Mouse (Mus musculus): Measurements from ENCODE around the gene Exoc3l.

The Exoc3l gene

DNA sequence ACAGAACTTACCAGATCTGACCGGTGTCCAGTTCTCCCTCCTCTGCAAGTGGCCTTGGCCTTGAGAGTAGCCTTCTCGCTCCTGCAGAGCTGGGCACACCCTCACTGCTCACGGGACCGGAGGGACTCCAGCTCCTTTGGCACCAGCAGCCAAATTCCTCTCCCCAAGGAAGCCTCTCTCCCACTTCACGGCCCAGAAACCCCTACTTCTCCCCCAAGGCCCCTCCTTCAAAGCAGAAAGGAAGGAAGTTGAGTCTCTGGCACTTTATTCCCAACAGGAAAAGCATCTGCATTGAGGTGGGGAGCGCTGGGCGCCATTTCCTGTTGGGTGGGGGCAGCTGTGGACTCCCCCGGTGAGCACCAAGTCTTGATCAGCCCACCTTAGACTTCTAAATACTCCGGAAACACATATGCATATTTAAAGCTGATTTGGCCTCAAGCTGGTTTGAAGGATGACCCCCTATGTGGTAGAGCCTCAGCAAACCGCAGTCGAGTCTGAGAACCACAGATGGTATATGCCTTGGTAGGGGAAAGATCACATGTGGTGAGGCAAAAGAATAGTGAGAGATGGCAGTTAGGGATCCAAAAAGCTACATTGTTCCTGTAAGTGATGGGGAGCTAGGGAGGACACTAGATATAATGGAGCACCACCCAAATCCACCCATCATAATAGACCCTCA, at the start of gene Exoc3l:
Exoc3l (minus strand) TSS at position 207 of the 679 bp plus-strand sequence.
- peak in 1 of 2 experiments; percentile 40 for DNase-seq (ENCODE audit: low spot score in 2 of 2)

DNA sequence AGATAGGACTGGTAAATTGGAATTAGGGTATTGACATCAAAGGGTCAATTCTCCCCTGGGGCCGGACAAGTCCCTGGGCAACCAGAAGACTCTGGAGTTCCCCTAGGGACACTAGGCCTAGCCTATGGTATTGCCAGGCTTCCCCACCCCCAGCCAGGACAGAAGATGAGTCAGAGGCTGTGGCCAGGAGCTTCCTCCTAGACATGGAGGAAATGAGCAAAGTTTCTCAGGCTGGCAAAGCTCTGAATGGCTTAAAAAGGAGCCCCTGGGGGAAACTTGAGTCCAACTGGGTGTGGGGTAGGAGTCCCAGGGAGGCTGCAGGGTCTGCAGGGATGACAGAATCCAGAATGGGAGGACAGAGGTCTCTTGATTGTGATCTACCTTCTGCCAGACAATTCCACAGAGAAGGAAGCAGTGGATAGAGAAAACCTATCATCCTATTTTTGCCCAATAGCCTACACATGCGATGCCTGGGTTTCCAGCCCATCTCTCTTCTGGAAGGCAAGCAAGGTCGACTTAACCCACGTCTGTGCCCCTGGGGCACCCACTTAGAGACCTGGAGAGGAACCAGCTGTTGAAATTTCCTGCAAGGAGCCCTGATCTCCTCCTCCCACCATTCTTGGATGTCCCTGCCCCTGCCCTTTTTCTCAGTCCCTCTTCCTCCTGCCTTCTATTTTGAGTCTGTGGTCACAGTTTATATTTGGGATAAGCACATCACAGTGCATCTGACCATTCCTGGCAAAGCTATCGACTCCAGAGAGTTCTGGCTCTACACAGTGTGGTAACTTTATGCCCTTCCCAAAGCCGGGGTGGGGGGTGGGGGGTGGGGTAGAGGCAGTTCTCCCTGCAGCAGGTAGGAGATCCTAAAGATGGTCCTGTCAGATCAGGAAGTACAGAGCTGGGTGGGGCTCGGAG, 49.4 kb upstream of the Exoc3l start:
- DNase-seq (ENCODE audit: low spot score in 2 of 2), result no peak

DNA sequence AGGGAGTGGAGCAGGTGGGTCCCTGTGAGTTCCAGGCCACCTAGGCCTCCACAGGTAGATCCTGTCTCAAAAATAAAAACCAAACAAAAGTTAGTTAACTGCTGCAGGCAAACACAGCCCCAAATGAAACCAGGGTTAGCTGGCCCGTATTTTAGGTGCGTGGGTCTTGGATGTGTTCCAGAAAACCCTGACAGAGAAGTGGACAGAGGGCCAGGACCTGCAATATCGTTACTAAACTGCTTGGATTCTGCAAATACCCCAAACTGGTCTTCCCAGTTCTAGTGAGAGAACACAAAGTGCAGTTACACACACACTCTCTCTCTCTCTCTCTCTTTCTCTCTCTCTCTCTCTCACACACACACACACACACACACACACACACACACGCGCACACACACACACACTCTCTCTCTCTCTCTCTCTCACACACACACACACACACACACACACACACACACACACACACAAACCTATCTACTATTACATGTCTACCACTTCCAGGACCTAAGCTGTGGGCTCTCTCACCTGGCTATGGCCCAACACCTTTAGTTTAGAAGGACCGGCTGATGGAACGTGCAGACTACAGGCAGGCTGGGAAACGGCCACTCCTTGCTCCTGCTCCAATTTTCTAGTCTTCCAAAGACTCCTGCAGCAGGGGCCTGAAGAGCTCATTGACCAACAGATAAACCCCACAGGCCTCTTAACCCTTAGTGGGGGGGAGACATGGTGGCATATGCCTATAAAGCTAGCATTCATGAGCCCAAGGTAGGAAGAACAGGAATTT, 48.1 kb upstream of the Exoc3l start:
- DNase-seq (ENCODE audit: low spot score in 2 of 2), result no peak

DNA sequence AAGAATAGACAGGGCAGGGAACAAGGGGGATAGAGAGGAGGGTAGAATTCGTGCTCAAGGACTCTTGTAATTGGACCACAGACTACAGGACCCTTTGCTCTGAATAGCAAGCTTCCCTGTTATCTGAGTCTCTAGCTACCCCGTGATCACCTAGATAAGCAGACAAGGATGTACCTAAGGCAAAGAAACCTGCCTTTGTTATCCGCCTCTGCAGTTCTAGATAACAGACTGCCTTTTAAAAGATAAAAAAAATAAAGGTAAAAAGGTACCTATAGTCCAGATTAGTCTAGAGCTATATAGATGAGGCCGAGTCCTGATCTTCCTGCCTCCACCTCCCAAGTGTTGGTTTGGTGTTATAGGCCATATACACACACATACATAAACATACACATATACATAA, 46.9 kb upstream of the Exoc3l start:
- DNase-seq (ENCODE audit: low spot score in 2 of 2), result no peak

DNA sequence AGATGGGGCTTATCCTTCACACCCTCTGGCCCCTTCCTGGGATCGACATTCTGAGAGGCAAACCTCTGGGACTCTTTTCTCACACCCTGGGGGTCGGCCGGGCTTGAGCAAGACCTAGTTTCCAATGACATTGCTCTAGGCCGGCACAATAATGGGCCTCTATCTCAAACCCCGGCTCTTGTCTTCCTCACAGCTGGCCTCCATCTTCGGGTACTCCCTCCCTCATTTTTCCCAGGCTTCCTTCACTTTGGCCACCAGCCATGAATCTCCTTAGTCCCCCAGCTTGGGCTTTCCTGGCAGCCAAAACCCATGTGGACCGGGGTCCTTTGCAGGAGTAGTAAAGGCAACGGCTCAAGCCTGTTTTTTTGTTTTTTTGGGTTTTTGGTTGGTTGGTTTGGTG, 45.5 kb upstream of the Exoc3l start:
- DNase-seq (ENCODE audit: low spot score in 2 of 2), result no peak

DNA sequence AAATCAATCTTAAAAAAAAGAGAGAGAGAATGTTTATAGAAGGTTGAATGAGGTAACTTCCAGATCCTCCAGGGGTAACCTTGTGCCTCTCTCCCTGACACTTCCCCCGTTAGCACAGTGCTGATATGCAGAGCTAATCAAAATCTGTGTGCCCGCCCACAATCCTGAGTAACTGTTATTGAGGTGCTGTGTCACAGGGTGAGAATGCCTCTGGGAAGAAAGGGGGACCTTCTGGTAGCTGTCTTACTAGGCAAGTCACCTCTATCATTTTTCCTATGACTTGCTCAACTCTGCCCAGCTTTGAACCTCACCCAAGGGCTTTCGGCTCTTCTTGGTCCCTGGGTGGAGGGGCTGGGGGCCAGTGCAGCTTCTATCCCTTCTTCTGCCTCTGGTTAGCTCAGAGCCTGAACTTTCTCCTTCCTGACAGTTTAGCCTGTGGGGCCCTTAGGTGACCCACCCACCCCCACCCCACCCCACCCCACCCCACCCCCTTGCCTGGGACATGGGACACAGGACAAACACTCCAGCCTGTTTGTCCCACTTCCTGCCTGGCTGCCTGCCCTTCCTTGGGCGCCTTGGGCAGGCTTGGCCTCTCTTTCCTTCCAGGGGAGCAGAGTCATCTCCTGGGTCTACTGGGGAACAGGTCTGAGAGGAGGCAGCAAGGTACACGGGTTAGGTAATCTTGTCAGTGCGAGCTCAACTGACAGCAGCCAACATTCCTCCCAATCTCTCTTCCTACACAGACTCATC, 44.2 kb upstream of the Exoc3l start:
- no peak for DNase-seq (ENCODE audit: low spot score in 2 of 2)

DNA sequence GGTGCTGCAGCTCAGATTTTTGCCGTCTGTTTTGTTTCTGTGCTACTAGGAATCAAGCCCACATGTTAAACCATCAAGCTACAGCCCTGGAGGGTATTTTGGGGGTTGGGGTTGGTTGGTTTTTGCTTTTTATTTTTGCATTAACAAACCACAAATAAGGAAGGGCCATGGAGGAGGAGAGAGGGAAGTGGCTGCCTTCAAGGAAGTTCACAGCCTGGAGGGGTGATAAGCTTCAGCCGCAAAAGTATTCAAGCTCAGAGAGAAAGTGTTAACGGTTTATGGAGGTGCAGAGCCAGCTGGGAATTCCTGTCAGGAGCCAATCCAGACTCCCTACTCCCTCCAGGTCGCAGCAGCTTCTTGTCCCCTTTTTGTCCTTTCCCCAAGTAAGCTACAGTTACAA, 43.1 kb upstream of the Exoc3l start:
- no peak for DNase-seq (ENCODE audit: low spot score in 2 of 2)

DNA sequence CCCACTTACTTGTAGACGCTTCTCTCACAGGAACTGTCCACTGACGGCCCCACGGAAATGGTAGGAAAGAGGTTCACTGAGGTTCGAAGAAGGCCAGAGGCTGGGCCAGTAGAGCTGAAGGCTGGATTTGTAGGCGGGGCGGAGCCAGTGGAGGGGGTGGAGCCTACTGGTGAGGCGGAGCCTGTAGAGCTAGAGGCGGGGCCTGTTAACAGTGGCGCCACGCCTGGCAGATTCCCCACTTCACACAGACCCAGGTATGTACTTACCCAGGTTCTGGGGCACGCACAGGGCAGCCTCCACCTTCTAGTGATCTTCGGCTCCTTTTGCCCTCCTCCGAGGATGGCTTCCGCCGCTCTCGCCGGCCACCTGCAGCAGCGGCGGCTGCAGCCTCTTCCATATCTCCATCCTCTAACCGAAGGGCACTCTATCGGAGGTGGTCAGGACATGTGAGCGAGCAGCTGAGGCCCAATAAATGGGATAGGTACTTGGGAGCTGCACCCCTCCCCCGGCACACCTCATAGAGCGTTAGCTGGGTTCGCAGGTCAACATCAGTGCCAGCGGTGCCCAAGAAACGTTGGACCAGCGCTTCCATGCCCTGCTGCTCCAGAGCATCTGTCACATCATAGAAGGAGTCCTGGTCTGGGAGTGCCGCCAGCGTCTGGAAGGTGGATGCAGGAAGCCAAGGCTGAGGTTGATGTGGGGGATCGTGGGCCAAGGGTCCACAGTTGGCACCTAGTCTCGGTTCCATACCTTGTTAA, 40.7 kb upstream of the Exoc3l start:
- DNase-seq (ENCODE audit: low spot score in 2 of 2), result no peak

DNA sequence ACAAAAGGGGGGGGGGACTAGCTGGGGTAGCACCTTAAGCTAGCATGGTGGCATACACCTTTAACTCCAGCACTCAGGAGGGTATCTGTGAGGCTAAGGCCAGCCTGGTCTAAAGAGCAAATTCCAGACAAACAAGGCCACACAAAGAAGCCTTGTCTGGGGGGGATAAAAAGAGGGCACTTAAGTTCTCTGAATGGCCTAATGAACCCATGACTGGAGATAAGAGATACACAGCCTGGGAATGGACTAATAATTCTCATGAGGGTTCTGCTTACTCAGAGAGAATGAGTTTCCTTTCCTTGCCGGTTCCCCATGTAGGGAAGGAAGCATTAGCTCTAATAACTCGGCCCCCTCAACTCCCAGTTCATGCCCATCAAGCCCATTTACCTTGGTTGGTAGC, 36.6 kb upstream of the Exoc3l start:
- DNase-seq (ENCODE audit: low spot score in 2 of 2), result no peak

DNA sequence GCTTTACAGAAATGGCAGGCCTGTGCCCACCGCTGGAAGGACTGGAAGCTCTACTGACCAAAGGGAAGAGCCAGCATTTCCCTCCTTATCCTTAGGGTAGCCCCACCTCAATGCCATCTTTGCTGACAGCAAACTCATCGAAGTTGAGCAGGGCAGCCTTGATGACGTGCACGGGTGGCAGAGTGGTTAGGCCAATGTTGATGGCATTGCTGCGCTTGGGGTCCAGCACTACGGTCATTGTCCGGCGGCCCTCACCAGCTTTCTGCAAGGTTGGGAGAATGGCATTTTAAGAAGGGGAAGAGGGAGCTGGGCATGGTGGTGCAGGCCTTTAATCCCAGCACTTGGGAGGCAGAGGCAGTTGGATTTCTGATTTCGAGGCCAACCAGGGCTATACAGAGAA, 36.0 kb upstream of the Exoc3l start:
- no peak for DNase-seq (ENCODE audit: low spot score in 2 of 2)

DNA sequence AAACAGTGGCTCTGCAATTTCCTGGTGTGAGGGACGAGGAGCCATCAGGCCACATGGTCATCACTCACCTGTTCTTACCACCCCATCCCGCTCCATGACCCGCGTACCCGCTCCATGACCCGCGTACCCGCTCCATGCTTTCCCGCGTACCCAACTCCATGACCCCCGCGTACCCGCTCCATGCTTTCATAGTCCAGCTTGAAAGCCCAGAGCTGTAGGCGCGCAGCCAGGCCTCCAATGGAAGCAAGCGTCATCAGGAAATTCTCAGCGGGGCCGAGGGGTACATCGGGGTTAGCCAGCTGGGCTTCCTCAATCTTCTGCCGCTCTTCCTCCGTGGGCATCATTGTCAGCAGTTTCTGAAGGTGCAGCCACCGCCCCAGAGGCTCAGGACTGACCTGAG, 35.6 kb upstream of the Exoc3l start:
- DNase-seq (ENCODE audit: low spot score in 2 of 2), result no peak

DNA sequence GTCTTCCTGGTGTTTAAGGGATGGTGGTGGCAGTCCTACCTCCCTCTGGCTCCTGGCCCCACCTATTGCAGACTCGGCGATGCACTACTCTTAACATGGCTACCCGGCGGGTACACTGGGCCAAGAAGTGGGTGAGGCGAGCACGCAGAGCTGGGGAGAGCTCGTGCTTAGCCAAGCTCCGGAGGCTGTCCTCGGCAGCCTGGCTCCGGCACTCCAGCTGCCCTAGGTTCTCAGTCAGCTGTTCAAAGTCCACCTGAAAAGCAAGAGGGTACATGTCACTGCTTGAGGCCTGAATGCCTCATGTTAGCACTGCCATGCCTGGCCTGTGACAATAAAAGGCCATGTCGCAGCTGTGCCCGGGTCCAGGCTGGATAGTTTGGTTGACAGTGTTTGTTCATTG, 34.4 kb upstream of the Exoc3l start:
- DNase-seq (ENCODE audit: low spot score in 2 of 2), result no peak

DNA sequence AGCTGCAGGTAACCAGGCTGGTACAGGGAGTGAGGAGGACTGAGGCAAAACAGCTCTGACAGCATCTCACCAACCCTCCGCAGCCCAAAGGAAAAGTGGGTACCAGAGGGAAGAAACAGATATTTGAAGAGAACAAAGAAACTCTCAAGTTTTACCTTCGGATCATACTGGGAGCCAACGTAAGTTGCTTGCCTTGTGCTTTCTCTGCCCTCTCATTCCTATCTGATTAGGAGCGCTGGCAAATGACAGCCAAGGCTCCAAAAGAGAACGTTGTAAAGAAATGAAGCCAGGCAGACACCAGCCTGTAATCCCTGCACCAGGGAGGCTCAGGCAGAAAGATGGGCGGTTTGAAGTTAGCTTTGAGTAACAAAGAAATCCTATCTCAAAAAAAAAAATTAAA, 31.1 kb upstream of the Exoc3l start:
- DNase-seq (ENCODE audit: low spot score in 2 of 2), result no peak

DNA sequence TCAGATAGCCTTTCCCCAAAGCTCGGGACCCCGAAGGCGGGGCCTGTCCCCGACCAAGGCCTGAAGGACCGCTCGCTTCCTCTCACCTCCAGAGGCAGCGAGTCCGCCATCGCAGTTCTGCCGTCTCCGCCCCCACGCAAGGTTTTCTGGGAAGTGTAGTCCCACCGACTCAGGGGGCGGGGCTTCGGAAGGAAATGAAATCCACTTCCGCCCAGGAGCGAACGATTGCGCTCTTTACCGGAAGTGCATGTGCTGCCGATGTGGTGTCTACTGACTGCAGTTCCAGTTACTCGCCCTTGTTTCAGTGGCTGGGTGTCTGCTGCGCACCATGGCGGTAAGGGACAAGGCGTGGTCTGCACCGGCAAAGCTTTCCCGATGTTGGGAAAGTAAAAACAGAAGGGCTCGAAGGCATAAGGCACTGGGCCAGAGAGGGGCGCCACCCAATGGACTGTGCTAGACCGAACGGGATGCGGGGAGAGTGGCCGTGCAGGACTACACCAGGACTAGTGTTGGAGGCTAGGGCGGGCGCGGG, 30.3 kb upstream of the Exoc3l start, which contains the start of the genes Lrrc29 and Tmem208:
Lrrc29 (minus strand) TSS at position 138 of the 532 bp plus-strand sequence.
Tmem208 (plus strand) TSS at position 214 of the 532 bp plus-strand sequence.
- DNase-seq (ENCODE audit: low spot score in 2 of 2), result peak; percentile 95 to 97

DNA sequence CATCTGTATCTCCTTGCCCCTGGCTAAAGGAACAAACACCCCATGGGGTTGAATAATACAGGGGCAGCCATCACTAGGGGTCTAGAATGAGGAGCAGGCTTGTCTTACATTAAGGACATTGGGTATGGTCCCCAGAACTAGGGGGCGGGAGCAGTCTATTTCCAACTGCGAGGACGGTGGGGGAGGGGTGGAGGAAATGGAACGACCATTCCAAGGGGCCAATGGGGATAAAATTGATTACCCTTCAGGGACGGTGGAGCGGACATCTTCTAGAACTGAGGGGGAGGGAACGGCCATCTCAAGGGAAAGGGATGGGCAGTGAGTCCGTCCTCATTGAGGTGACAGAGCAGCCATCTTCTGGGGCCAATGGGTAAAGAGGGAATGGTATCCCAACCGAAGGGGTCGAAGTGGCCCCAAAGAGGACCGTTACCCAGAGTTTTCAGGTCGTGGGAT, 29.8 kb upstream of the Exoc3l start:
- DNase-seq (ENCODE audit: low spot score in 2 of 2), result no peak

DNA sequence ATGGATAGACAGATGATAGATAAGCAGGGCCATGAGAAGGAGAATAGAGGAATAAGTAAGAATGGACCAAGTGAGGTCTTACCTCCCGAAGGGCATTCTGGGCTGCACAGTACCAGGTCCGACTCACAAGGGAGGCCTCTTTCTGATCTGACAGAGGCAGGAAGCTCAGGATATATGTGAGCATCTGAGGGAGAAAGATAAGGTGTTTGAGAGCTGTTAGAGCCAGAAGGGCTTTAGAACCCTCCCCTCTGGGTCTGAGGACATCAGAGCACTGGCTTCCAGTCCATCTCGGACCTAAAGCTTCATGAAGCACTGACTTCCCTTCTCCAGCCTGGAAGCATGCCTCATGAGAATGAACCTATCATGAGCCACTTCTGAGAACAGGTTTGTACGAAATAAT, 27.3 kb upstream of the Exoc3l start:
- DNase-seq (ENCODE audit: low spot score in 2 of 2), result no peak

DNA sequence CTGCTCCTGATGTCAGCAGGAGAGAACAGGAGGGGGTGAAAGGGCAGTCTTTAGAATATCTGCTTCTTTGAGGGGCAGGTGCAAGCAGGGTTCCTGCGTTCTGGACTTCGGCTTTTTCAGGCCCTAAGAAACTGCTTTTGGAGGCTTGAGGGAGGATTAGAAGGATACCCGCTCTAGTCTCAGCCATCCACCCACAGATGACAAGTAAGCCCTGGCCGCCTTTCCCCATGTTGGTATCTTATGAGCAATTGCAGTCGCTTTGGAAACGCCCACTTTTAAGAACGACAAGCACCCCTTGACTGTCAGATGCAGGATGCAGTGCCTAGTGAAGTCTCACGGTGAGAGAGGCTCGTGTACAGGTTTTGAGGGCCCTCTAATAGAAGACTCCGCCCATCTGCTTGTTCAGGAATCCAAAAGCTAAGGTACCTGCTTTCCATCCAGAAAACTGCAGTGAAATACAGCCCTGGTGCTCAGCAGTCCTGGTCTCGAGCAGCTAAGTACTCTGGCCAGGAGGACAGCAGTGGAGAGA, 22.8 kb upstream of the Exoc3l start:
- DNase-seq (ENCODE audit: low spot score in 2 of 2), result no peak

DNA sequence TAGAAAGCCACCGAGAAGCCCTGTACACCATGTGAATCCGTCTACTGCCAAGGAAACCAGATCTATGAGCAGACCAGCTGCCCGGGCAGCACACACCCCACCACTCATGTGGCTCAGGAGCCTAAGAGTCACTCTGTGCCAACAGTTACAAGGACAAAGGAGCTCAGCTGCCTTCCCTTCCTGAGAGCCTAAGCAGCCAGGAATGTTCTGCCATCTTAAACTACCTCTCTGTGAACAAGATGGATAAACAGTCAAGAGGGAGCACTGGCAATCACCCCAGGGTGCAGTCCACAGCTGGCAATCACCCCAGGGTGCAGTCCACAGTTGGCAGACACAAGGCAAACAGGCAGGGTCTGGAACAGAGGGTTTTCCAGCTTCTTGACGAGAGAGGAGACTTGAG, 22.0 kb upstream of the Exoc3l start:
- no peak for DNase-seq (ENCODE audit: low spot score in 2 of 2)

DNA sequence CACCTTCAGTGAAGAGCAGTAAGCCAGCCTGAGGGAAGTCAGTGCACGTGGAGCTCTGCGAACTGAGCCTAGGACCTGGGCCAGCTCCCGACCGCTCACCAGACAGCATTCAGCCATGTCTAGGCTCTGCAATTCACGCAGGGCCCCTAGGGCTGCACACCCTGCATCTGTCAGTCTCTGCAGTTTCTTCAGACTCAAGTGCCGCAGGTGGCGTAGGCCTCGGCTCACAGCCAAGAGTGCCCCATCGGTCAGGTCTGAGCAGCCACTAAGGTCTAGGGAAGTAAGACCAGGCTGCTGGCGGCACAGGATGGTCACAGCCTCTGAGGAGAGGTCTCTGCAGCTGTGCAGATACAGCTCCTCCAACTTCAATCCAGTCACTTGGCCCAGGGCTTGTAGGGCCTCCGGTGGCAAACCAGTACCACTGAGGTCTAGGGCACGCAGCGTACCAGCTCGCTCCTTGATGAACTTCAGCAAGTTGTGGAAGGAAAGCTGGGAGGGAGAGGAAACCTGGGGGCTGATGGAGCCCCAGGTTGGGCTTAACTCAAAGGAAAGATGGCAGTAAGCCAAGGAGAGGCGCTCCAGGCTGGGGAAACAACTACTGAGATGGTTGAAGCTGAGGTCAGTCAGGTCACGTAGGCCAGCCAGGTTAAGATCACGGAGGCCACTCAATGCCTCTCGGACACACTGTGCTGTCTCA, 19.3 kb upstream of the Exoc3l start:
- no peak for DNase-seq (ENCODE audit: low spot score in 2 of 2)

Data from urinary bladder, postnatal 4 days (tissue).